Mouse (Mus musculus): ENCODE data around the gene Gm13272. TPM values are rescaled to one million over a fixed set of nuclear protein-coding genes. Genes with fewer than 3 reads are reported as not detected.
"Not testable (repeated sequence)": the region's sequence is repeated elsewhere in the genome, so short reads cannot be mapped to it uniquely, and the experiment has no call there.

Gm13272 gene
- total and polyA plus RNA-seq, 3 experiments, result not detected

GRCm38 (mm10) chr4:88749926-88750325 lies 29.7 kb upstream of the Gm13272 start:
- DNase-seq, result no peak
- 63% methylated on average over 6 of the region's 6 CpGs for WGBS
- H3K27me3 ChIP-seq (ENCODE audit: control insufficient read depth, insufficient read depth, low read length), result no peaks in the 10 kb centered on the region
- intact Hi-C loops (cut with DNase I), result no loop called here
- TF ChIP-seq CTCF (IDR thresholded peaks at IDR 0.05), result no peak
- no peak for TF ChIP-seq POLR2A (IDR thresholded peaks at IDR 0.05; ENCODE audit: insufficient read depth, low read depth, low read length)
- TF ChIP-seq EP300 (IDR thresholded peaks at IDR 0.05; ENCODE audit: insufficient read depth, low read depth, low read length), result no peak
- H3K4me1 ChIP-seq (ENCODE audit: control insufficient read depth, insufficient read depth, low read length), result no peaks in the 10 kb centered on the region
- no peaks in the 10 kb centered on the region for H3K79me2 ChIP-seq (replicated peaks; ENCODE audit: control insufficient read depth, insufficient read depth, low read length)
- H3K4me3 ChIP-seq, result no peak overlapping the region
- H3K36me3 ChIP-seq (ENCODE audit: control insufficient read depth, insufficient read depth, low read length), result no peaks in the 10 kb centered on the region
- no peak overlapping the region for H3K9ac ChIP-seq (ENCODE audit: low read depth, low read length)
- H3K27ac ChIP-seq, result no peak overlapping the region

GRCm38 (mm10) chr4:88754818-88755340 lies 24.8 kb upstream of the Gm13272 start, which contains the start of gene Gm13271:
Gm13271 (plus strand) TSS chr4:88754868.
- H3K4me3 ChIP-seq; intact Hi-C loops (cut with DNase I); H3K36me3 ChIP-seq (ENCODE audit: control insufficient read depth, insufficient read depth, low read length); H3K79me2 ChIP-seq (replicated peaks; ENCODE audit: control insufficient read depth, insufficient read depth, low read length); H3K27me3 ChIP-seq (ENCODE audit: control insufficient read depth, insufficient read depth, low read length); H3K27ac ChIP-seq; H3K4me1 ChIP-seq (ENCODE audit: control insufficient read depth, insufficient read depth, low read length); H3K9ac ChIP-seq (ENCODE audit: low read depth, low read length): not testable (repeated sequence)
- peak; percentile 44 for TF ChIP-seq CTCF (IDR thresholded peaks at IDR 0.05)
- DNase-seq, result peak; percentile 66 to 83
- WGBS, result 76% methylated on average over 15 of the region's 15 CpGs

GRCm38 (mm10) chr4:88756581-88757513 lies 22.8 kb upstream of the Gm13272 start:
- H3K36me3 ChIP-seq (ENCODE audit: control insufficient read depth, insufficient read depth, low read length); H3K4me1 ChIP-seq (ENCODE audit: control insufficient read depth, insufficient read depth, low read length); H3K27me3 ChIP-seq (ENCODE audit: control insufficient read depth, insufficient read depth, low read length); H3K79me2 ChIP-seq (replicated peaks; ENCODE audit: control insufficient read depth, insufficient read depth, low read length): not testable (repeated sequence)
- peak; percentile 34 to 59 for DNase-seq
- Histone ChIP-seq H3K9ac (ENCODE audit: low read depth, low read length) (peak overlapping the region; percentile 82), H3K4me3 (peak overlapping the region; percentile 47), H3K27ac (peak overlapping the region; percentile 77)
- peak; percentile 65; the same call in 1 of the 2 replicates for TF ChIP-seq POLR2A (IDR thresholded peaks at IDR 0.05; ENCODE audit: insufficient read depth, low read depth, low read length)
- intact Hi-C loops (cut with DNase I), result loop anchor here (2.0 kb wide), 1 partner anchor 18 kb away; no protein-coding TSS in a partner anchor
- WGBS, result 9% methylated on average over 29 of the region's 31 CpGs

- H3K4me1 ChIP-seq (ENCODE audit: control insufficient read depth, insufficient read depth, low read length); H3K27me3 ChIP-seq (ENCODE audit: control insufficient read depth, insufficient read depth, low read length); H3K79me2 ChIP-seq (replicated peaks; ENCODE audit: control insufficient read depth, insufficient read depth, low read length); H3K36me3 ChIP-seq (ENCODE audit: control insufficient read depth, insufficient read depth, low read length): not testable (repeated sequence)
- peak; percentile 66 for TF ChIP-seq CTCF (IDR thresholded peaks at IDR 0.05)
- TF ChIP-seq POLR2A (IDR thresholded peaks at IDR 0.05; ENCODE audit: insufficient read depth, low read depth, low read length), result peak; percentile 61; the same call in 1 of the 2 replicates
- peak overlapping the region; percentile 77 for H3K27ac ChIP-seq
- peak overlapping the region; percentile 47 for H3K4me3 ChIP-seq
- peak; percentile 89 to 92 for DNase-seq
- H3K9ac ChIP-seq (ENCODE audit: low read depth, low read length), result peak overlapping the region; percentile 82
- WGBS, result 0% methylated on average over 16 of the region's 21 CpGs
- intact Hi-C loops (cut with DNase I), result loop anchor here (2.0 kb wide), 1 partner anchor 19 kb away; no protein-coding TSS in a partner anchor
These were observed 22.0 kb upstream of the Gm13272 start for GRCm38 (mm10) chr4:88757628-88758031.

GRCm38 (mm10) chr4:88758751-88759150 lies 20.9 kb upstream of the Gm13272 start:
- H3K4me3 ChIP-seq; H3K27ac ChIP-seq; intact Hi-C loops (cut with DNase I); H3K27me3 ChIP-seq (ENCODE audit: control insufficient read depth, insufficient read depth, low read length); H3K79me2 ChIP-seq (replicated peaks; ENCODE audit: control insufficient read depth, insufficient read depth, low read length); H3K36me3 ChIP-seq (ENCODE audit: control insufficient read depth, insufficient read depth, low read length); H3K4me1 ChIP-seq (ENCODE audit: control insufficient read depth, insufficient read depth, low read length); DNase-seq; H3K9ac ChIP-seq (ENCODE audit: low read depth, low read length): not testable (repeated sequence)
- WGBS, result 88% methylated on average over 9 of the region's 9 CpGs

- H3K4me3 ChIP-seq; H3K4me1 ChIP-seq (ENCODE audit: control insufficient read depth, insufficient read depth, low read length); H3K27me3 ChIP-seq (ENCODE audit: control insufficient read depth, insufficient read depth, low read length); H3K36me3 ChIP-seq (ENCODE audit: control insufficient read depth, insufficient read depth, low read length); H3K79me2 ChIP-seq (replicated peaks; ENCODE audit: control insufficient read depth, insufficient read depth, low read length); intact Hi-C loops (cut with DNase I): not testable (repeated sequence)
- H3K9ac ChIP-seq (ENCODE audit: low read depth, low read length), result peak within 1 kb of the TSS; percentile 43; the same call in 1 of the 2 replicates
- DNase-seq, result peak in 1 of 2 experiments; percentile 44
- 13% methylated on average over 11 of the region's 14 CpGs for WGBS
- H3K27ac ChIP-seq, result peak within 1 kb of the TSS; percentile 40; the same call in 1 of the 2 replicates
These were observed 19.9 kb upstream of the Gm13272 start, which contains the start of gene Gm13283 for GRCm38 (mm10) chr4:88759610-88760268. Gm13283 (plus strand) TSS chr4:88760119.
